Mouse (Mus musculus) colon, adult 2 months (tissue): ENCODE results near the gene Axl. TPM values are rescaled to one million over a fixed set of nuclear protein-coding genes. Genes with fewer than 3 reads are reported as not detected.

Source experiments
- polyA plus RNA-seq: library from polyadenylated mRNA; depleted of rRNA; stranded (reverse); fragments of >200 nt; gene quantifications from 2 replicates; pipeline ENCODE4 v1.2.3, GENCODE M21; 2012; rRNA removed

The Axl gene
- 49.2 and 52.7 TPM in 2 replicates for polyA plus RNA-seq

GRCm38 (mm10) chr7:25788220-25789128 is at the start of gene Axl:
Gene Axl, minus strand, starts transcription at chr7:25788705.

DNA sequence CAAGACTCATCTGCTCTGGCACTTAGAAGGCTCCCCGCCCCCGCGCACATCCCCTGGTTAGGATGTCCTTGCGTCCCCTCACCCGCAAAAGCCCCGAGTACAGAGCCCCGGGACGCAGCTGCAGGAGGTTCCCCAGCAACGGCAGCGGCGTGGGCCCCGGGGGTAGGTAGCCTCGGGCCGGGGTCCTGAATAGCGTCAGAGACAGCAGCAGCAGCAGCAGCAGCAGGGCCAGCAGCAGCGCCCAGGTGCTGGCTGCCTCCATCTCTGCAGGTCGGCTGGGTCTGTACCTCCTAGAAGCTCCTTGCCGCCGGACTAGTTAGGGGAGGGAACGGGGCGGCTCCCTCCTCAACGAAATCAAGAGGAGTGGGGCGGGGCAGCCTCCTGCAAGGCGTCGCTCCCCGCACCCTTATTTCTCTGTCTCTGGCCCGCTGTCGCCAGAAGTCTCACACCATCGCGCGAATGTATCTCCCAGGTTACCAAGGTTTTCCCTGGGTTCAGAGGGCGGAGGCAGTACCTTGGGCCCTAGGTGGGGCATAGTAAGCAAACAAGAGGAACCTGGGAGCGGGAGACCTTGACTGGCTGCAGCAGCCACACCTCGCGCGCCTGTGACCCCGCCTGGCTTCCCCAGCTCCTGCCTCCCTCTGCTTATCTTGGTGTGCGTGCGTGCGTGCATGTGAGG is 27.9 kb upstream of the Axl start, which contains the start of gene Cyp2s1:
Gene Cyp2s1 (minus strand): TSS at position 673 of the 679 bp plus-strand sequence.

DNA sequence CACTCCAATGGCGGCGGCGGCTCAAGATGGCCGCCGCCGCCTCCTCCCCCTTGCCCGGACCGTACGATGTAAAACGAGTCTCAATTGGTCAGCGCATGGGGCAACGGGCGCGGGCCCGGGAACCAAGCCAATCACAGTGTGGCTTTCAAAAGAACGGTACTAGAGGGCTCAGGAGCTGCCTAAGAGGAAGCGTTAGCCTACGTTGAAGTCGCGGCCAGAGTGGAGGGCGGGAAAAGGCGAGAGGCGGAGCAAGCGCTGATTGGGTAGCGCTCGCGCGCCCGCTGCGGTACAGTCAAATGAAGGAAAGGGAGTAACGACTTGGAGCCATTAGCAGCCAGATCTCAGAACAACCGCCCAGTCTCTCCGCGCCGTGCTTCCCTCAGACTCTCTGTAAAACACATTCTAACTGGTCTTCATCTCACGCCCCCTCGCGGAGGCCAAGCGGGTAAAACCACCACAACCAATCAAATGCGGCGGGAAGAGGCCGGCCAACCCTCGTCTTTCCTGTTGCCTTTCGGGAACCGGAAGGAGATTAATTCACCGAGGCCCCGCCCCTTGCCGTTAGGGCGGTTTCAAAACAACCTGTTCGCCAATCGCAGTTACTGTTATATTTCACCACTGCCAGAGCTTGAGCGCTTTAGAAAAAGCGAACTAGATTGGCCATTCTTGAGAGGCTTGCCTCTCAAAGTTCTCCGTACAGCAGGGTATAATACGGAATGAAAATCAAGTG is 33.6 kb downstream of the Axl start, which contains the start of gene Hnrnpul1:
Gene Hnrnpul1 (minus strand): TSS at position 20 of the 730 bp plus-strand sequence.

DNA sequence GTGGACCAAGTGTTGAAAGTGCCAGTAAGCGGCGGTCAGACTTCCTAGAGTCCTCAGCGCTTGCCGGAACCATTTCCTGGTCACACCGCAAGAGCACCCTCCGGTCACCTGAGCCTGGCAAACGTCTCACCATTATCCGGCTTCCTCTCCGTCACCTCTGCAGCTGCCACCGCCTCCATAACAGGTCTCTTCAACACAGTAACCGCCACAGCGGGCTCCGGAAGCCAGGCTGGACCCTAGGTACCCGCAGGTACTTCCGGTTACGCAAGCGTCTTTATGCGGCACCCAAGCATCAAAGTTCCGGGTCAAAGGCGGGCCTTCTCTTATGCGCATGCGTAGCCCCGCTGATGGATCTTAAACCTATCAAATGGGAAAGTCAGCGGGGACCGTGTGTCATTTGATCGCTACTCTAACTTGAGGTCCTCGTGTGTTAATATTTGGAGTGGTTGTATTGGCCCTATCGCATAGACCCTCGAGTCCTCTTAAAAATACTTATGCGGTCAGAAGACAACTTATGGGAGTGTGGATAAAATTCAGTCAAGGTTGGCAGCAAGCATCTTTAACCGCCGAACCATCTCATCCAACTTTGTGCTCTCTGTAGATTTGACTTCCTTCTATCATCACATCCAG is 69.6 kb downstream of the Axl start, which contains the start of gene Ccdc97:
Gene Ccdc97 (minus strand): TSS at position 301 of the 630 bp plus-strand sequence.

Other genes with a start within 250 kb of the Axl start
- 1.6 and 2.0 TPM in 2 replicates for gene Ceacam2, start 248.8 kb downstream of the Axl start, polyA plus RNA-seq
- 0.65 and 1.7 TPM in 2 replicates for gene Erich4, start 172.8 kb downstream of the Axl start, polyA plus RNA-seq
- gene Dmac2, start 169.3 kb downstream of the Axl start, polyA plus RNA-seq = 86.7 and 94.4 TPM in 2 replicates
- 14.8 and 18.0 TPM in 2 replicates for gene B3gnt8, start 162.1 kb downstream of the Axl start, polyA plus RNA-seq
- gene Bckdha, start 129.7 kb downstream of the Axl start, polyA plus RNA-seq = 124 and 131 TPM in 2 replicates
- gene Exosc5, start 129.5 kb downstream of the Axl start, polyA plus RNA-seq = 73.3 and 77.2 TPM in 2 replicates
- gene Tmem91, start 113.5 kb downstream of the Axl start, polyA plus RNA-seq = 0.58 and 1.6 TPM in 2 replicates
- gene B9d2, start 107.9 kb downstream of the Axl start, polyA plus RNA-seq = 31.8 and 42.8 TPM in 2 replicates
- gene Tgfb1, start 101.7 kb downstream of the Axl start, polyA plus RNA-seq = 19.2 and 29.7 TPM in 2 replicates
- gene Ccdc97, start 69.6 kb downstream of the Axl start, polyA plus RNA-seq = 73.4 and 84.1 TPM in 2 replicates
- gene Hnrnpul1, start 33.9 kb downstream of the Axl start, polyA plus RNA-seq = 46.5 and 50.5 TPM in 2 replicates
- 83.9 and 93.4 TPM in 2 replicates for gene Cyp2s1, start 28.2 kb upstream of the Axl start, polyA plus RNA-seq
- not detected in 2 replicates for gene Cyp2b10, start 108.9 kb upstream of the Axl start, polyA plus RNA-seq